Mouse (Mus musculus): ENCODE data around the gene Gm49721. TPM values are rescaled to one million over a fixed set of nuclear protein-coding genes. Genes with fewer than 3 reads are reported as not detected.
"Not testable (repeated sequence)": the region's sequence is repeated elsewhere in the genome, so short reads cannot be mapped to it uniquely, and the experiment has no call there.

Gene Gm49721
- total and polyA plus RNA-seq, 2 experiments from 2014 or later, result 0.13 to 0.19 TPM

DNA sequence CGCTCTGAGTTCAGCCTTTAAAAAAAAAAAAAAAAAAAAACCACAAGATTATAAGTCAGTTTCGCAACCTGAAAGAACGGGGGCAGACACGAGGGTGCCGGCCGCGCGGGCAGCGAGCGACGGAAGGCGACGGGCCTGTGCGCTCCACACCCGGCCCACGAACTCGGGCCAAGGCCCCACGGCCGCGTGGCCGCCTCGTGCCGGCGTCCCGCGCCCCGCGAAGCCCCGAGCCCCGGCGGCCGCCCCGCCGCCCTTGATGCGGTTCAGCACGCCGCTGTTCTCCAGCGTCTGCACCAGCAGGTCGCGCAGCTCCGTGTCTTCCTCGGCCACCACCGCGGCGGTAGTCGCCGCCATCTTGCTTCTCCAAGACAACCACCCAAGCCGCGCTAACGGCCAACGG is 17.9 kb upstream of the Gm49721 start, which contains the start of gene Tagap1:
Gene Tagap1 (minus strand): TSS at position 381 of the 400 bp plus-strand sequence.
- Histone ChIP-seq H3K9ac (peak within 1 kb of the TSS; percentile 50), H3K4me2 (ENCODE audit: low read depth) (peak within 1 kb of the TSS; percentile 46), H3K4me3 (ENCODE audit: low read depth, low read length) (peak within 1 kb of the TSS; percentile 40)
- H3K36me3 ChIP-seq (ENCODE audit: insufficient read depth); H3K4me1 ChIP-seq (ENCODE audit: insufficient read depth); H3K27ac ChIP-seq (ENCODE audit: low read depth, low read length); H3K9me3 ChIP-seq (ENCODE audit: low read length); H3K27me3 ChIP-seq (ENCODE audit: insufficient read depth, low read length); ATAC-seq: not testable (repeated sequence)
- WGBS, result 3% methylated on average over 41 of the region's 51 CpGs
- peak; percentile 10 for DNase-seq

DNA sequence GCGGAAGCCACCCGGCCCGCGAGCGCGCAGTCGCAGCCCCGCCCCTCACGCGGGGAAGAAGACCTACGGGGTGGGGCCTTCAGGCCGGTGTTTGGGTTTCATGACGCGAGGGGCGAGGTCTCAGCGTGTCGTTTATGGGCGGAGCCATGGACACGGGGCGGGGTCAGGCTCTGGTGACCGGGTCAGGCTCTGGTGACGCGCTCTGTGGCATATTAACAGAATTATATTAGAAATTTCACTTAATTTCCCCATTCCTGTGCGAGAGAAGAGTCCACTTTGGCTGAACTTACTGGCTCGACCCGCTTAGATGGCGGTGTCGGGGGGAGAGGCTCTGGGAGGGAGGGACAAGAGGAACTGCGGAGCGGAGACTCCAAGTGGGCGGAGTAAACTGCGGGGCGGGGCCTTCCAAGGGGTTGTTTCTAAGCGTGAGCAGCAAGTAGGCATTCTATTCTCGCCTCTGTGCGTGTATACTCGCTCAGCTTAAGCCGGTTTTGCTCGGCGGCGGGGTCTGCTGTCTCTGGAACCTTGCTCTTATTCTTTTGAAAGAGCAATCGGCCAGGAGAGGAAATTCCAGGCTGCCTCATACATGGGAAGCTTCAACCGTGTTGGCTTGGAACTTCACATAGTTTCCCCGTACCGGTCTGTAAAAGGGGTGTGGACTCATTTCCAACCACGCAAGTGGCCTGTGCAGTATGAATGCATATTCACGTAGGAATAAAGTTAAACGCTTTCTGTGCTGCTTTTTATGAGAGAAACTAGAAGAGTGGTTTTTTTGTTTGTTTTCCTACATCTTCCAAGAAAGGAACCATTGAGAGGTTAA is 17.3 kb upstream of the Gm49721 start:
- WGBS, result under 1% methylated on average over 14 of the region's 48 CpGs
- not testable (repeated sequence) for H3K27ac ChIP-seq (ENCODE audit: low read depth, low read length); H3K9me3 ChIP-seq (ENCODE audit: low read length); H3K4me1 ChIP-seq (ENCODE audit: insufficient read depth); H3K36me3 ChIP-seq (ENCODE audit: insufficient read depth); H3K27me3 ChIP-seq (ENCODE audit: insufficient read depth, low read length); H3K9ac ChIP-seq
- ATAC-seq, result peak; percentile 97
- H3K4me3 ChIP-seq (ENCODE audit: low read depth, low read length), result peak overlapping the region; percentile 40; the same call in 1 of the 2 replicates
- peak; percentile 52 for DNase-seq
- peak overlapping the region; percentile 35 for H3K4me2 ChIP-seq (ENCODE audit: low read depth)

DNA sequence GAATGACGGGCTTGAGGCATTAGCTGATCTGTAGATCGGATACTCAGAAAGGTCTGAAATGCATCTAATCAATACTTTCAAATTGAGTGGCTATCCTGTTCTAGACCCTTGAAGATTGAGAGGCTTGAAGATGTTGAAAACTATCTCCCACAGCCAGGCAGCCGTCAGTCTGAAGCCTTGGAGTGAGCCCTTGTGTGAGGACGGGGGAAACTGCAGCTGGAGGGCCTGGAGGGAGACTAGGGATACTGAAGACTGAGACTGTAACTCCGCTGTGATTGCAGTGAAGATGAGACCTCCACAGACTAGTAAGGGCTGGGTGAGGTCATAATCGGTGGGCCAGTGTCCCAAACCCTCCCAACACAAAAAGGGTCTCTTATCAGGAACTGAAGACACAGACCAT is 16.4 kb upstream of the Gm49721 start:
- WGBS, result 89% methylated on average over 3 of the region's 6 CpGs
- DNase-seq, result not testable (repeated sequence)

DNA sequence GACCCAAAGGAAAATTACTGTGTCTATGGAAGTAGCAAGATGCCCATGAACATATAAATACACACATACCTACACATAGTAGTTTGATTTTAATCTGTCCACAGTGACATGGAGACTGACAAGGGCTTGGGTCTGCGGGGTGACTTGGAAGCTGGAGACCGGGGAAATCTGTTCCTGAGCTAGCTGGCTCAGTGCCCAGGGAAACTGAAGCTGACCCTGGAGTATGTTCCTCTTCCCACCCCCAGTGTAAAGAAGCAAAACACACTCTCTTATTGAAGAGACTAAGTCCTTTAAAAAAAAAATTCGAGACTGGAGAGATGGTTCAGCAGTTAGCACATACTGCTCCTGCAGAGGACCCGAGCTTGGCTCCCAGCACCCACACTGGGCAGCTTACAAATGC is 15.8 kb upstream of the Gm49721 start:
- DNase-seq; H3K27me3 ChIP-seq (ENCODE audit: insufficient read depth, low read length); H3K9ac ChIP-seq; ATAC-seq; H3K4me3 ChIP-seq (ENCODE audit: low read depth, low read length); H3K4me1 ChIP-seq (ENCODE audit: insufficient read depth); H3K36me3 ChIP-seq (ENCODE audit: insufficient read depth); H3K9me3 ChIP-seq (ENCODE audit: low read length); H3K4me2 ChIP-seq (ENCODE audit: low read depth); H3K27ac ChIP-seq (ENCODE audit: low read depth, low read length): not testable (repeated sequence)
- 79% methylated on average over 4 of the region's 4 CpGs for WGBS

More for the DNA sequence above, 16.4 kb upstream of the Gm49721 start:
- H3K9me3 ChIP-seq (ENCODE audit: low read length); H3K4me3 ChIP-seq (ENCODE audit: low read depth, low read length); H3K4me2 ChIP-seq (ENCODE audit: low read depth); H3K36me3 ChIP-seq (ENCODE audit: insufficient read depth); H3K4me1 ChIP-seq (ENCODE audit: insufficient read depth); H3K9ac ChIP-seq; ATAC-seq; H3K27ac ChIP-seq (ENCODE audit: low read depth, low read length); H3K27me3 ChIP-seq (ENCODE audit: insufficient read depth, low read length): not testable (repeated sequence)

DNA sequence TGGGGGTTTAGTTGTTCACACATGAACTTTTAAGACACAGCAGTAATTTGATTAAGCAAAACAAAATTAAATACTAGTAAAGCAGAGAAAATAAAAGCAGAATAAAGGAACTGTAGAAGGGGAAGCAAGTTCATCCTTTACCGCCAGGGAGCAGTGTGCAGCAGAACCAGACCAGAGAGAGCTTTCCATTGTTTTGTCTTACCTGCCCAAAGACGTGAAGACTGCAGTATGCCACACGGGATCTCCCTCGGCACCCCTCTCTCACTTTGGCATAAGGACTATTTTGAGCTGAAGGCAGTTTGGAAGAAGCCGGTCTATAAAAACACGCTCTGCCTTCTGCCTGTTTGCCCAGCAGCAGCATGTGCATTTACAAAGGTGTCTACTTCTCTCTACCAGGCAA is 13.3 kb upstream of the Gm49721 start:
- not testable (repeated sequence) for H3K9me3 ChIP-seq (ENCODE audit: low read length); H3K4me2 ChIP-seq (ENCODE audit: low read depth); H3K27me3 ChIP-seq (ENCODE audit: insufficient read depth, low read length); H3K27ac ChIP-seq (ENCODE audit: low read depth, low read length); H3K4me1 ChIP-seq (ENCODE audit: insufficient read depth); H3K36me3 ChIP-seq (ENCODE audit: insufficient read depth); H3K9ac ChIP-seq; H3K4me3 ChIP-seq (ENCODE audit: low read depth, low read length); ATAC-seq
- TF ChIP-seq CTCF (IDR thresholded peaks at IDR 0.05; ENCODE audit: low read depth), result peak; percentile 60
- WGBS, result 10% methylated on average over 6 of the region's 6 CpGs
- peak; percentile 65 for DNase-seq

DNA sequence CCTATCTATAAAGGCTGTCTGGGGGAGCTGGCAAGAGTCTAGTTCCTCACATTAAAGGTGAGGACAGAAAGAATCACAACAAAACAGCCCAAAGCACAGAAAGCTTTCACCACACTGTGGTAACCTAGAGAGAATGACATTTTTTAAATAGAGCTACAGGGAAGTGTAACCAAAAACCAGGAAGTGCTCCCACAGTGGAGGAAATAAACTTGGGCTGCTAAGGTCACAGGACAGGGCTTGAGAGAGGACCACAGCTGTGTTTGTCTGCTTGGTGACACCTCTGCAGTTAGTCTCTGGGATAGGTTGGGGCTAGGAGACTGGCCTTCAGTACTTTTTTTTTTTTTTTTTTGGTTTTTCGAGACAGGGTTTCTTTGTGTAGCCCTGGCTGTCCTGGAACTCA is 11.0 kb upstream of the Gm49721 start:
- 44% methylated on average over 1 of the region's 1 CpGs for WGBS
- H3K27ac ChIP-seq (ENCODE audit: low read depth, low read length); DNase-seq; H3K4me1 ChIP-seq (ENCODE audit: insufficient read depth); H3K9ac ChIP-seq; H3K36me3 ChIP-seq (ENCODE audit: insufficient read depth); H3K4me2 ChIP-seq (ENCODE audit: low read depth); H3K27me3 ChIP-seq (ENCODE audit: insufficient read depth, low read length); H3K9me3 ChIP-seq (ENCODE audit: low read length); ATAC-seq; H3K4me3 ChIP-seq (ENCODE audit: low read depth, low read length): not testable (repeated sequence)

DNA sequence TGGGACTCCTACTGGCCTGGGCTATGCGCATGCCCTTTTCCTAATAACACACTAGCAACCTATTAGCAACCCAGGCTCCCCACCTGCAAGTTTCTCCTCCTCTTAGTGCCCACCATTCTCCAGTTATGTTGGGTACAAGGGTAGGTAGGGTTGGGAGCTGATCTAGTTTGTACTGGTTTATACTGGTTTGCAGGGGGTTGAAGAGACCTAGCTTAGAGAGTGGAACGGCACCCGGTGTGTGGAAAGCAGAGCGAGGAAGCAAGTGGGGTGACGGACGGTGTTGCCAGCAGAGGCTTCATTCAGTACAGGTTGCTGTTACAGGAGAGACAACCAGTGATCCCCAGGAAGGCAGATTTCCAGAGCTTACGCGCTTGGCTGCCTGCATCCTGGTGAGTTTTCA is 8.4 kb upstream of the Gm49721 start, which contains the start of gene Rnaset2b:
Gene Rnaset2b (plus strand): TSS at position 301 of the 400 bp plus-strand sequence.
- not testable (repeated sequence) for H3K4me3 ChIP-seq (ENCODE audit: low read depth, low read length); ATAC-seq; H3K36me3 ChIP-seq (ENCODE audit: insufficient read depth); DNase-seq; H3K27ac ChIP-seq (ENCODE audit: low read depth, low read length); H3K4me2 ChIP-seq (ENCODE audit: low read depth); H3K27me3 ChIP-seq (ENCODE audit: insufficient read depth, low read length); H3K9me3 ChIP-seq (ENCODE audit: low read length); H3K9ac ChIP-seq; H3K4me1 ChIP-seq (ENCODE audit: insufficient read depth)
- WGBS, result no CpG with 5 or more reads among the region's 8 CpGs

DNA sequence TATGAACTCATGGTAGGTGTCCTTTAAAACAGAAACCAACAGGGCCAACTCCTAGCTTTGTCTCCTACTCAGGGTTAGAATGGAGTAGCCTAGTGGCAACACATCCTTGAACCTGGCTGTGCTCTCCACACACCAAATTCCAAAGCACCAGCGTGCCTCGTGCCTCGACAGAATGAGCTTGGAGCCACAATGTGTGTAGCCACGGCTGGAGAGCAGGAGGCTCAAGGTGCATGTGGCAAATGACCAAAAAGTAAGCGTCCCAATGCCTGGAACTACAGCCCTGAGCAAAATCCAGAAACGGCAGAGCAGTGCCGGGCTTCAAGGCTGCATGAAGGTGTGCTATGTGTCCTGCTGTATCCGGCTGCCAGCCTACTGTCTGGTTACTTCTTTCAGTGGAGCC is 7.5 kb upstream of the Gm49721 start:
- not testable (repeated sequence) for DNase-seq

DNA sequence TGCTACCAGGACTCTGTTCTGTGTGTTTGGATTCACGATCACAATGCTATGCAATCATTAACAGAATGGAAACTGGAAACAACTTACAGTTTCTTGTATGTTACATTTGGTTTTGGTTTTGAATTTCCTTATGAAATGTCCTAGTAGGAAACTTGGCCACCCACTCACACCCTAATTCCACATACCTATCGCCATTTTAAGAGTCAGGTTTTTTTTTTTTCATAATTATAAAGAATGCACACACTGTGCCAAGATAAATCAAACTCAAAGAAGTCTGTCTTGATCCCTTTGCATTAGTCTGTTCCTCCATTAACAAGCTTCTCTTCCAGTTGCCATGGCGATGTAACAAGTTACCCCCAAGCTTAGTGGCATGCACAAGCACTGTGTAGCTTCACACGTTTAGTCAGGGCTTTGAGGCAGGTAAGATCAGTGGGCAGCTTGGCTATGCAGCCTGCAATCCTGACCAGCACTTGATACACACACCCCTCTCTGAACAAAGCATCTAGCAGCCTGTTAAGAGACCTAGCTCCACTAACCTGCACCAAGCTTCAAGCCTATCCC is 5.8 kb upstream of the Gm49721 start:
- H3K27me3 ChIP-seq (ENCODE audit: insufficient read depth, low read length); H3K27ac ChIP-seq (ENCODE audit: low read depth, low read length); H3K4me2 ChIP-seq (ENCODE audit: low read depth); H3K9me3 ChIP-seq (ENCODE audit: low read length); H3K4me1 ChIP-seq (ENCODE audit: insufficient read depth); H3K36me3 ChIP-seq (ENCODE audit: insufficient read depth); H3K4me3 ChIP-seq (ENCODE audit: low read depth, low read length); ATAC-seq; H3K9ac ChIP-seq: not testable (repeated sequence)
- WGBS, result 47% methylated on average over 4 of the region's 4 CpGs
- DNase-seq, result peak; percentile 4

More for the DNA sequence above, 7.5 kb upstream of the Gm49721 start:
- H3K4me2 ChIP-seq (ENCODE audit: low read depth); H3K27me3 ChIP-seq (ENCODE audit: insufficient read depth, low read length); H3K27ac ChIP-seq (ENCODE audit: low read depth, low read length); ATAC-seq; H3K9ac ChIP-seq; H3K36me3 ChIP-seq (ENCODE audit: insufficient read depth); H3K4me3 ChIP-seq (ENCODE audit: low read depth, low read length); H3K9me3 ChIP-seq (ENCODE audit: low read length); H3K4me1 ChIP-seq (ENCODE audit: insufficient read depth): not testable (repeated sequence)
- 83% methylated on average over 8 of the region's 8 CpGs for WGBS

DNA sequence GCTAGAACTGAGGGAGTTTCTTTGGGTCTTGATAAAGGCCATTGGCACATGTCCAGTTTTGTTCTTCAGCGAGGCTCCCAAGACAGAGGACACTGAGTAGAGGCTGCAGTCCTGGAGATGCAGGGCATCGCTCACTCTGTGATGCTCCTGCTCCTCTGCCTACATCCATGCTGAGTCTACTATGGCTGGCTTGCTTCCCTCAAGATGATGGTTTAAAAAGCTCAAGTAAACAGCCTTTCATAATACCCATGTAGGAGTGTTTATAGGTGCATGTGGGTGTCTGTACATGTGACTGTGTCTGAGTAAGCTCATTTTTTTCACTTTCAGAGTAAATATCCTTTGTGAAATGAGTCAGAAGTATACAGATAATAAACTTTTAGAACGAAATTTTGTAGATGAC is 3.7 kb upstream of the Gm49721 start:
- not testable (repeated sequence) for ATAC-seq; H3K9me3 ChIP-seq (ENCODE audit: low read length)
- WGBS, result 48% methylated on average over 3 of the region's 3 CpGs

More for the DNA sequence above, 3.7 kb upstream of the Gm49721 start:
- not testable (repeated sequence) for H3K4me2 ChIP-seq (ENCODE audit: low read depth); H3K4me1 ChIP-seq (ENCODE audit: insufficient read depth); H3K27ac ChIP-seq (ENCODE audit: low read depth, low read length); DNase-seq; H3K4me3 ChIP-seq (ENCODE audit: low read depth, low read length); H3K36me3 ChIP-seq (ENCODE audit: insufficient read depth); H3K27me3 ChIP-seq (ENCODE audit: insufficient read depth, low read length); H3K9ac ChIP-seq
